Mouse (Mus musculus) kidney, adult 2 months (tissue): Measurements from ENCODE around the gene Def6. TPM values are rescaled to one million over a fixed set of nuclear protein-coding genes. Genes with fewer than 3 reads are reported as not detected.

Source experiments
- DNase-seq: peaks from one replicate; pipeline ENCODE4 v3.0.0; 2021
- H3K27ac ChIP-seq: fragments of 200-500 bp; 2 replicates; pipeline ENCODE4 v1.5.1; 2012; ENCODE audit warnings: low read depth, low read length, control low read depth, inconsistent platforms; ENCODE audit not compliant: insufficient read depth
- H3K27me3 ChIP-seq: fragments of 200-500 bp; replicated peaks from 2 replicates; pipeline ENCODE4 v1.6.1; 2012; ENCODE audit warnings: mild to moderate bottlenecking, moderate library complexity, low read length, inconsistent platforms; ENCODE audit not compliant: control insufficient read depth, insufficient read depth
- H3K36me3 ChIP-seq: fragments of 200-500 bp; 2 replicates; pipeline ENCODE4 v1.6.1; 2012; ENCODE audit warnings: mild to moderate bottlenecking, moderate library complexity, low read length, inconsistent platforms; ENCODE audit not compliant: control insufficient read depth, insufficient read depth
- H3K4me1 ChIP-seq: fragments of 200-500 bp; 2 replicates; pipeline ENCODE4 v1.6.1; 2011; ENCODE audit warnings: low read length; ENCODE audit not compliant: control insufficient read depth, insufficient read depth
- H3K4me3 ChIP-seq: fragments of 200-500 bp; 2 replicates; pipeline ENCODE4 v1.5.1; 2011; ENCODE audit warnings: mild to moderate bottlenecking, low read depth, low read length, control low read depth; ENCODE audit not compliant: insufficient read depth
- CTCF ChIP-seq: fragments of 200-500 bp; conservative IDR thresholded peaks from 2 replicates; pipeline ENCODE4 v1.5.1; 2011; ENCODE audit warnings: low read depth, mild to moderate bottlenecking, control low read depth, low read length, moderate library complexity, mixed read lengths; ENCODE audit not compliant: insufficient read depth, insufficient read length
- POLR2A ChIP-seq: fragments of 200-500 bp; IDR thresholded peaks from one replicate; pipeline ENCODE4 v1.6.1; 2011; ENCODE audit warnings: low read depth, low read length, control low read depth
- WGBS: fragments of 180-500 bp; shearing (Covaris S2); methylation state at CpG from one replicate; pipeline ENCODE4 v1.1.7; 2018; 5-methylcytosine and 5-hydroxymethylcytosine counted together
- polyA plus RNA-seq: library from polyadenylated mRNA; depleted of rRNA; stranded (reverse); fragments of >200 nt; gene quantifications from 2 replicates; pipeline ENCODE4 v1.2.3, GENCODE M21; 2012

The Def6 gene
- polyA plus RNA-seq, 1 experiment: 7.5 TPM

GRCm38 (mm10) chr17:28223561-28224391, 16.2 kb downstream of the Def6 start:
- WGBS: 2% methylated on average over 46 of the region's 46 CpGs
- H3K4me1 ChIP-seq: peaks cover 3% of the 10 kb centered on the region; the same call in 1 of the 2 replicates
- peak; percentile 98 for DNase-seq
- no peak for TF ChIP-seq CTCF
- no peak for TF ChIP-seq POLR2A
- H3K27ac ChIP-seq: peak overlapping the region; percentile 34
- H3K36me3 ChIP-seq: no peaks in the 10 kb centered on the region
- H3K27me3 ChIP-seq: no peaks in the 10 kb centered on the region
- H3K4me3 ChIP-seq: peak overlapping the region; percentile 57

- no peak for DNase-seq
- H3K27ac ChIP-seq: no peak overlapping the region
- H3K4me1 ChIP-seq: peaks cover 3% of the 10 kb centered on the region; the same call in 1 of the 2 replicates
- no peaks in the 10 kb centered on the region for H3K36me3 ChIP-seq
- H3K4me3 ChIP-seq: no peak overlapping the region
- 82% methylated on average over 10 of the region's 10 CpGs for WGBS
- H3K27me3 ChIP-seq: no peaks in the 10 kb centered on the region
- TF ChIP-seq POLR2A (no peak), CTCF (no peak)
These were observed 17.0 kb downstream of the Def6 start for GRCm38 (mm10) chr17:28224615-28225014.

- Histone ChIP-seq H3K27me3 (no peaks in the 10 kb centered on the region), H3K4me1 (peaks cover 3% of the 10 kb centered on the region; the same call in 1 of the 2 replicates), H3K27ac (no peak overlapping the region), H3K4me3 (no peak overlapping the region), H3K36me3 (no peaks in the 10 kb centered on the region)
- WGBS: 3% methylated on average over 21 of the region's 21 CpGs
- peak; percentile 99; the same call in 1 of the 2 replicates for TF ChIP-seq CTCF
- TF ChIP-seq POLR2A: no peak
- peak; percentile 95 for DNase-seq
These were observed 18.4 kb downstream of the Def6 start for GRCm38 (mm10) chr17:28226014-28226413.

- Histone ChIP-seq H3K36me3 (no peaks in the 10 kb centered on the region), H3K4me1 (peaks cover 4% of the 10 kb centered on the region; the same call in 1 of the 2 replicates), H3K27ac (no peak overlapping the region), H3K27me3 (no peaks in the 10 kb centered on the region), H3K4me3 (no peak overlapping the region)
- no peak for DNase-seq
- WGBS: 78% methylated on average over 6 of the region's 6 CpGs
- TF ChIP-seq POLR2A: no peak
- TF ChIP-seq CTCF: no peak
These were observed 22.9 kb downstream of the Def6 start for GRCm38 (mm10) chr17:28230486-28230885.

GRCm38 (mm10) chr17:28231026-28231736, 23.6 kb downstream of the Def6 start:
- no peaks in the 10 kb centered on the region for H3K36me3 ChIP-seq
- no peak overlapping the region for H3K27ac ChIP-seq
- peaks cover 4% of the 10 kb centered on the region; the same call in 1 of the 2 replicates for H3K4me1 ChIP-seq
- no peak for TF ChIP-seq POLR2A
- no peak for TF ChIP-seq CTCF
- DNase-seq: no peak
- H3K4me3 ChIP-seq: no peak overlapping the region
- no peaks in the 10 kb centered on the region for H3K27me3 ChIP-seq
- WGBS: 84% methylated on average over 18 of the region's 18 CpGs

GRCm38 (mm10) chr17:28232475-28233060, 25.0 kb downstream of the Def6 start, which contains the start of gene Ppard:
Gene Ppard, plus strand, starts transcription at chr17:28232700.
- whole genome bisulfite sequencing: 1% methylated on average over 57 of the region's 57 CpGs
- DNase-seq: peak; percentile 98
- H3K36me3 ChIP-seq: no peaks in the 10 kb centered on the region

More at GRCm38 (mm10) chr17:28232475-28233060, 25.0 kb downstream of the Def6 start, which contains the start of gene Ppard:
- Histone ChIP-seq H3K27ac (peak within 1 kb of the TSS; percentile 35; the same call in 1 of the 2 replicates), H3K27me3 (no peaks in the 10 kb centered on the region), H3K4me3 (peak within 1 kb of the TSS; percentile 73), H3K4me1 (peaks cover 4% of the 10 kb centered on the region; the same call in 1 of the 2 replicates)
- TF ChIP-seq CTCF (peak; percentile 99), POLR2A (peak; percentile 14)
